ENCODE assay signal across 22 mouse cellular contexts in genomic region chr9:54571130-54571839, GRCm38 (mm10). TPM values are rescaled to one million over a fixed set of nuclear protein-coding genes. Genes with fewer than 3 reads are reported as not detected.
DNase-seq lines count a peak whose midpoint lies in the region; ATAC-seq and TF ChIP-seq lines count a peak whose summit lies in the region.
"Had no signal": no experiment of that assay in that cellular context is flagged by ENCODE, and none has a peak within 500 bp of the region (broad histone marks: within the 10 kb centered on the region; RNA-seq: fewer than 3 reads in every experiment).

No protein-coding gene starts in this region.

- no peak overlapping the region for H3K4me2 ChIP-seq in liver, embryonic 14.5 days (ENCODE audit: low read depth)
- no peak overlapping the region for H3K4me2 ChIP-seq in liver, embryonic 12.5 days
- H3K4me2 ChIP-seq in stomach, embryonic 15.5 days = no peak overlapping the region
- H3K4me2 ChIP-seq in stomach, postnatal 0 days (replicated peaks; ENCODE audit: low read depth) = no peak overlapping the region
- H3K4me2 ChIP-seq in liver, embryonic 15.5 days = no peak overlapping the region
- H3K4me2 ChIP-seq: embryonic facial prominence, embryonic 13.5 days; forebrain, embryonic 12.5 days had no signal

- H3K4me1 ChIP-seq in liver, embryonic 14.5 days (replicated peaks; ENCODE audit: control insufficient read depth in 2 of 2, insufficient read depth in 2 of 2, low read length in 1 of 2) = peaks cover 0 to 20% of the 10 kb centered on the region in 2 experiments; a peak in 2 of 4 replicates
- H3K4me1 ChIP-seq in liver, embryonic 12.5 days = peaks cover 24% of the 10 kb centered on the region
- H3K4me1 ChIP-seq in stomach, embryonic 15.5 days = no peaks in the 10 kb centered on the region
- no peaks in the 10 kb centered on the region for H3K4me1 ChIP-seq in stomach, postnatal 0 days (replicated peaks; ENCODE audit: control insufficient read depth, insufficient read depth)
- peaks cover 9% of the 10 kb centered on the region; the same call in 1 of the 2 replicates for H3K4me1 ChIP-seq in liver, embryonic 15.5 days (replicated peaks)
- H3K4me1 ChIP-seq: embryonic facial prominence, embryonic 13.5 days; forebrain, embryonic 12.5 days; heart, embryonic 10.5 days had no signal

- no peak for DNase-seq in liver, embryonic 14.5 days (ENCODE audit: low read depth in 3 of 3, low spot score in 3 of 3)
- no peak for DNase-seq in stomach, postnatal 0 days (ENCODE audit: low spot score)
- DNase-seq in layer of hippocampus, adult 11-12 months (ENCODE audit: low spot score) = no peak
- no peak for DNase-seq in testis, postnatal 14 days (ENCODE audit: low spot score)
- DNase-seq: adrenal gland, adult 2 months; adrenal gland, postnatal 25 days; cerebellum, adult 18-20 months; cerebellum, adult 9-11 months; cerebellum, postnatal 36 days; gastrocnemius, postnatal 10 days; heart, adult 18-20 months; heart, postnatal 10 days; heart, postnatal 4 days had no signal

- H3K27ac ChIP-seq in liver, embryonic 14.5 days = no peak overlapping the region
- no peak overlapping the region for H3K27ac ChIP-seq in liver, embryonic 12.5 days
- no peak overlapping the region for H3K27ac ChIP-seq in stomach, embryonic 15.5 days
- H3K27ac ChIP-seq in stomach, postnatal 0 days (replicated peaks) = no peak overlapping the region
- no peak overlapping the region for H3K27ac ChIP-seq in liver, embryonic 15.5 days (replicated peaks)
- H3K27ac ChIP-seq: embryonic facial prominence, embryonic 13.5 days; forebrain, embryonic 12.5 days; heart, embryonic 10.5 days had no signal

- H3K4me3 ChIP-seq in liver, embryonic 14.5 days (ENCODE audit: insufficient read depth in 1 of 2, low read depth in 2 of 2, low read length in 2 of 2) = no peak overlapping the region
- no peak overlapping the region for H3K4me3 ChIP-seq in liver, embryonic 12.5 days
- H3K4me3 ChIP-seq in stomach, embryonic 15.5 days (replicated peaks) = no peak overlapping the region
- no peak overlapping the region for H3K4me3 ChIP-seq in stomach, postnatal 0 days (ENCODE audit: low read depth, low read length)
- H3K4me3 ChIP-seq in liver, embryonic 15.5 days (replicated peaks) = no peak overlapping the region
- H3K4me3 ChIP-seq: embryonic facial prominence, embryonic 13.5 days; forebrain, embryonic 12.5 days; heart, embryonic 10.5 days had no signal

- WGBS in liver, embryonic 14.5 days (ENCODE audit: insufficient replicate concordance) = 56% methylated on average over 9 of the region's 9 CpGs
- WGBS in liver, embryonic 12.5 days (ENCODE audit: insufficient replicate concordance) = 61% methylated on average over 9 of the region's 9 CpGs
- WGBS in stomach, embryonic 15.5 days = 47% methylated on average over 9 of the region's 9 CpGs
- 35% methylated on average over 9 of the region's 9 CpGs for WGBS in stomach, postnatal 0 days
- 57% methylated on average over 9 of the region's 9 CpGs for WGBS in liver, embryonic 15.5 days (ENCODE audit: insufficient replicate concordance)

- H3K9me3 ChIP-seq in liver, embryonic 14.5 days (ENCODE audit: control insufficient read depth, low read length) = no peaks in the 10 kb centered on the region
- H3K9me3 ChIP-seq in liver, embryonic 12.5 days (replicated peaks) = no peaks in the 10 kb centered on the region
- no peaks in the 10 kb centered on the region for H3K9me3 ChIP-seq in stomach, embryonic 15.5 days
- H3K9me3 ChIP-seq in stomach, postnatal 0 days (ENCODE audit: control insufficient read depth, low read length) = no peaks in the 10 kb centered on the region
- no peaks in the 10 kb centered on the region for H3K9me3 ChIP-seq in liver, embryonic 15.5 days (replicated peaks)
- H3K9me3 ChIP-seq: embryonic facial prominence, embryonic 13.5 days; forebrain, embryonic 12.5 days; heart, embryonic 10.5 days had no signal

- no peak for TF ChIP-seq CTCF in liver, embryonic 14.5 days (IDR thresholded peaks at IDR 0.05; ENCODE audit: low read depth)
- no peak for TF ChIP-seq CTCF in stomach, postnatal 0 days (IDR thresholded peaks at IDR 0.05; ENCODE audit: low read depth)

- H3K36me3 ChIP-seq in liver, embryonic 14.5 days (replicated peaks; ENCODE audit: control insufficient read depth, insufficient read depth, low read depth) = no peaks in the 10 kb centered on the region
- no peaks in the 10 kb centered on the region for H3K36me3 ChIP-seq in liver, embryonic 12.5 days
- no peaks in the 10 kb centered on the region for H3K36me3 ChIP-seq in stomach, embryonic 15.5 days
- no peaks in the 10 kb centered on the region for H3K36me3 ChIP-seq in stomach, postnatal 0 days (ENCODE audit: control insufficient read depth, insufficient read depth, low read length)
- H3K36me3 ChIP-seq in liver, embryonic 15.5 days (replicated peaks) = no peaks in the 10 kb centered on the region
- H3K36me3 ChIP-seq: embryonic facial prominence, embryonic 13.5 days; forebrain, embryonic 12.5 days; heart, embryonic 10.5 days had no signal

- H3K27me3 ChIP-seq in liver, embryonic 14.5 days (ENCODE audit: control insufficient read depth, insufficient read depth, low read length) = no peaks in the 10 kb centered on the region
- no peaks in the 10 kb centered on the region for H3K27me3 ChIP-seq in liver, embryonic 12.5 days (replicated peaks)
- no peaks in the 10 kb centered on the region for H3K27me3 ChIP-seq in stomach, embryonic 15.5 days (replicated peaks)
- H3K27me3 ChIP-seq in stomach, postnatal 0 days (ENCODE audit: control insufficient read depth, insufficient read depth, low read length) = no peaks in the 10 kb centered on the region
- no peaks in the 10 kb centered on the region for H3K27me3 ChIP-seq in liver, embryonic 15.5 days
- H3K27me3 ChIP-seq: CH12.LX; embryonic facial prominence, embryonic 13.5 days; forebrain, embryonic 12.5 days had no signal

- no peak for TF ChIP-seq EP300 in liver, embryonic 14.5 days (IDR thresholded peaks at IDR 0.05; ENCODE audit: low read depth)
- TF ChIP-seq EP300 in stomach, postnatal 0 days (optimal IDR thresholded peaks at IDR 0.05) = no peak

- H3K9ac ChIP-seq in liver, embryonic 14.5 days (replicated peaks) = no peak overlapping the region
- no peak overlapping the region for H3K9ac ChIP-seq in liver, embryonic 12.5 days
- no peak overlapping the region for H3K9ac ChIP-seq in stomach, embryonic 15.5 days
- H3K9ac ChIP-seq in stomach, postnatal 0 days (ENCODE audit: low read length) = no peak overlapping the region
- no peak overlapping the region for H3K9ac ChIP-seq in liver, embryonic 15.5 days
- H3K9ac ChIP-seq: embryonic facial prominence, embryonic 13.5 days; forebrain, embryonic 12.5 days had no signal

- ATAC-seq in liver, embryonic 14.5 days (ENCODE audit: insufficient read depth) = peak; percentile 39; the same call in 1 of the 2 replicates
- ATAC-seq in liver, embryonic 12.5 days = no peak
- peak; percentile 71 for ATAC-seq in stomach, embryonic 15.5 days (ENCODE audit: insufficient read depth, low FRiP score, low read depth)
- no peak for ATAC-seq in stomach, postnatal 0 days (ENCODE audit: low FRiP score, low TSS enrichment)
- ATAC-seq in liver, embryonic 15.5 days (ENCODE audit: insufficient read depth) = peak; percentile 31; the same call in 1 of the 2 replicates
- ATAC-seq: forebrain, embryonic 16.5 days had no signal

RNA-seq across cellular contexts. Expression of gene Cib2, which starts 11.3 kb away (rescaled TPM):
- polyA plus RNA-seq in liver, embryonic 14.5 days (2012; rRNA removed) = 0.84 and 0.86 TPM in 2 replicates
- polyA plus RNA-seq in liver, embryonic 14.5 days (2014; fragmentation: Nextera tagmentation; extraction: Ambion mirVana) = 1.8 and 2.2 TPM in 2 replicates
- 2.6 and 2.7 TPM in 2 replicates for polyA plus RNA-seq in liver, embryonic 12.5 days (2016; fragmentation: Nextera tagmentation; extraction: Ambion mirVana)
- 10.6 and 11.0 TPM in 2 replicates for polyA plus RNA-seq in stomach, embryonic 15.5 days (2015; fragmentation: Nextera tagmentation; extraction: Ambion mirVana)
- 6.1 and 7.5 TPM in 2 replicates for polyA plus RNA-seq in stomach, postnatal 0 days (2015; fragmentation: Nextera tagmentation; extraction: Ambion mirVana)
- 1.5 and 1.6 TPM in 2 replicates for polyA plus RNA-seq in liver, embryonic 15.5 days (2015; fragmentation: Nextera tagmentation; extraction: Ambion mirVana)

RNA-seq across cellular contexts. Expression of gene Idh3a, which starts 14.8 kb away (rescaled TPM):
- polyA plus RNA-seq in liver, embryonic 14.5 days (2012; rRNA removed) = 30.5 and 40.0 TPM in 2 replicates
- polyA plus RNA-seq in liver, embryonic 14.5 days (2014; fragmentation: Nextera tagmentation; extraction: Ambion mirVana) = 89.6 and 90.7 TPM in 2 replicates
- polyA plus RNA-seq in liver, embryonic 12.5 days (2016; fragmentation: Nextera tagmentation; extraction: Ambion mirVana) = 142 and 150 TPM in 2 replicates
- 128 and 132 TPM in 2 replicates for polyA plus RNA-seq in stomach, embryonic 15.5 days (2015; fragmentation: Nextera tagmentation; extraction: Ambion mirVana)
- 105 TPM in 2 replicates for polyA plus RNA-seq in stomach, postnatal 0 days (2015; fragmentation: Nextera tagmentation; extraction: Ambion mirVana)
- 63.9 and 71.4 TPM in 2 replicates for polyA plus RNA-seq in liver, embryonic 15.5 days (2015; fragmentation: Nextera tagmentation; extraction: Ambion mirVana)

RNA-seq across cellular contexts. Expression of gene Sh2d7, which starts 32.5 kb away (rescaled TPM):
- not detected in 2 replicates for polyA plus RNA-seq in liver, embryonic 14.5 days (2012; rRNA removed)
- polyA plus RNA-seq in liver, embryonic 14.5 days (2014; fragmentation: Nextera tagmentation; extraction: Ambion mirVana) = not detected in 2 replicates
- not detected in 2 replicates for polyA plus RNA-seq in liver, embryonic 12.5 days (2016; fragmentation: Nextera tagmentation; extraction: Ambion mirVana)
- not detected in 2 replicates for polyA plus RNA-seq in stomach, embryonic 15.5 days (2015; fragmentation: Nextera tagmentation; extraction: Ambion mirVana)
- polyA plus RNA-seq in stomach, postnatal 0 days (2015; fragmentation: Nextera tagmentation; extraction: Ambion mirVana) = 0.04 TPM in 2 replicates
- not detected in 2 replicates for polyA plus RNA-seq in liver, embryonic 15.5 days (2015; fragmentation: Nextera tagmentation; extraction: Ambion mirVana)
- polyA plus RNA-seq: adrenal gland, adult 2 months; embryonic facial prominence, embryonic 13.5 days; heart, embryonic 10.5 days; heart, embryonic 14.5 days had no signal

Comparison
In these comparisons a context has a peak if more than half of its experiments do, and no peak if none do; other contexts are left out.
1. ATAC-seq: peak in liver, embryonic 14.5 days (single experiment), stomach, embryonic 15.5 days (single experiment) and liver, embryonic 15.5 days (single experiment); none in liver, embryonic 12.5 days (single experiment) and stomach, postnatal 0 days (single experiment).